Mouse (Mus musculus) thymus, postnatal 25 days (tissue): ENCODE data around the gene Hap1.

Experiments
- DNase-seq: peaks from one replicate; pipeline ENCODE4 v3.0.0; 2022

Gene Hap1

DNA sequence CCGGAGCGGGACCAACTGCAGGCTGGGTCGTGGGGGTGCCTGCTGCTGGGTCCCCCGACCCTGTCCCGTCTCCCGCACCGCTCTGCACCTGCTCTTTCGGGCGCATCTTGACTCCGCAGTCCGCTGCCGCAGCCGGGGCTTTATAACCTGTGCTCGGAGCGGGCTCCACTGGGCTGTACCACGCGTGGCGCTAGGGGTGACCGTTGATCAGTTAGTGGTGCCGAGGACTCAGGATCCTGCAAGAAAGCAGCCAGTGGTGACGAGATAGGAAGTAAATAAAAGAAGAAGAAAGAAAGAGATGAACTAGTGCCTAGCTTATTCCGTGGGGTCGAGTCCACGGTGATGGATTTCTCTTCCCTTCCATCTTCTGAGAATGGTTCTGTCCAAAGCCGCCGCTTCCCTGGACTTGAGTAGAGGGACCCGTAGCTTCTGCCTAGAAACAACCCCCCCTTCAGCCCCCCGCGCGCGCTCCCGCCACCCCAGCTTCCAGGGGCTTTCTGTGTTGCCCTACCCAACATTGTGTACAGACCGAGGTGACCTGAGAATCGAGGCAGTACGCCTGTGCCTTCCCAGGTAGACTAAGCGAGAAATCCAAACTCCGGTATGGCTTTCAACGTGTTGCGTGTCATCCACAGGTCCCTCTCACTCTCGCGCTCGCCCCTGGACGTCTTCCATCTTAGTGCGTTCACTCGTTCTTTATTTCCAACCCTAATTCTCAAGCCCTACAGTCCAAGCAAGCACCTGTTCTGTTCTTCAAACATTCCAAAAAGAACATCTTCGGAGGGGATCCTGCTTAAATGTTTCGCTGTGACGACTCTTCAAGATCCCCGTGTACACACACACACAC, at the start of gene Hap1:
Gene Hap1 (minus strand): TSS at position 157 of the 847 bp plus-strand sequence.
- peak; percentile 61 for DNase-seq

DNA sequence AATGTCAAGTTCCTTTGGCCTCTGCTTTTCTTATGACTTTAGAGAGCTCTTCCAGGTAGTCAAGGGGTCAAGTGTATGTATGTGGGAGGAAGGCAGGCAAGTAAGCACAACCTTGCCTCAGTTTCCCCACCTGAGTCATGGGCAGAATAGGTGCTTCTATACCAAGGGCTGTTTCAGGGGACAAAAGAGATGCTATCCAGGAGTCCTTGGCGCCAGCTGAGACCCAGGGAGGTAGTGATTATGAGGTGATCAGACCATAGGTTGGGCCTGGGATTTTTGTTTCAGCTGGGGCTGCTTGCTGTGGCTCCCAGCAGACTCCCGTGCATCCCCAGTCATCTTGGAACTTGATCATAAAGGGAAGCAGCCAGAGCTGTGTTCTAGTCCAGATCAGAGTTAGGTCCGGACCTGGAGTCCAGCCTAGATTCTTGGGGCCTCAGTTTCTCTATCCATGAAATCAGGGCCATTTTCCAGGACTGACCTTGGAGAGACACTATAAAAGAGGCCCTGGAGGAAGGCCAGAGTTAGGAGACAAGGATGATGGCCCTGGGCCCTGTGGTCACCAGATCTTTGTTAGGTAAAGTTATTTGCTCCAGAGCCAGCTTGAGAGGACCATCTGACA, 48.6 kb upstream of the Hap1 start:
- no peak for DNase-seq

DNA sequence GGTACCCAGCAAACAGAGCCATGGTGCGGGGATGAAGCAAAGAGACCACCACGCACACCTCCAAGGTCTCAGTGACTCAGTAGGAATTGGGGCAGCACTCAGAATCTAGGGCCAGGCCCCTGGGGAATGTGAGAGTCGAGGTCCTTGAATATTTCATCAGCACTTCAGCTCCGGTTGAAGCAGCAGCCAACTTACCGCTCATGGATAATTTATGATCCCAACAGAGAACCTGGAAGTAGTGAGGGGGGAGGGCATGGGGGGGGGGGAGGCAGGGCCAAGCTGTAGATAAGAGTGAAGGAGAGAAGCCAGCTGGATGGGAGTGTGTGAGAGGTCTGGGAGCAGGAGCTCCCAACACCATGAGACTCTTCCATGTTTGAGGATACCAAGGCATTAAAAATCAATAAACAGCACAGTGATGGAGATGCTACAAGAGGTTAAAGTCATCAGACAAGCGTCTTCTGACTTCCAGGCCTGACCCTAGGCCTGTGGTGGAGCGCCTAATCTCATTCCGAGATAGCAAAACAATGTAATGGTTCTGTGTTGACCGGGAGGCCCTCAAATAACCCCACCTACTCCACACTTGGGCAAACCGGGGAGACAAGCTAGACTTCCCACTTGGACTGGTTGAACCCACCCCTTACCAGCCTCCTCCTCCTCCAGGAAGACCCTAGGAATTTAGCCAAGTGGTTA, 47.7 kb upstream of the Hap1 start:
- no peak for DNase-seq

DNA sequence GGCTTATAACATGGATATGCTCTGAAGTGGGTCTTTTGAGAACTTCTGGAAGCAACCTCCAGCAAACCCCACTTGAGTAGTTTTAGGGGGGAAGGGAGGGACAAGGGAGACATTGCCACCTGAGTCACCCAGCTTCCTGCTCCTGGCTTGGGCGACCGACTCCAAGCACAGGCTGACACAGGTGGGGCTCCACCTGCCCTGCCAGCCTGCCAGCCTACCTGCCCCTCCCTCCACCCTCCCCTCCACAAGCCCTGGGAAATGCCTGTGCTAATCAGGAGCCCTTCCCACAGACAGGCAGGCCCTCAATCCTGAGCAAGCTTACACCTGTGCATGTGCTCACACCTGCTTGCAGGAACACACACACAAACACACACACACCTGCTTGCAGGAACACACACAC, 46.8 kb upstream of the Hap1 start:
- DNase-seq, result no peak

DNA sequence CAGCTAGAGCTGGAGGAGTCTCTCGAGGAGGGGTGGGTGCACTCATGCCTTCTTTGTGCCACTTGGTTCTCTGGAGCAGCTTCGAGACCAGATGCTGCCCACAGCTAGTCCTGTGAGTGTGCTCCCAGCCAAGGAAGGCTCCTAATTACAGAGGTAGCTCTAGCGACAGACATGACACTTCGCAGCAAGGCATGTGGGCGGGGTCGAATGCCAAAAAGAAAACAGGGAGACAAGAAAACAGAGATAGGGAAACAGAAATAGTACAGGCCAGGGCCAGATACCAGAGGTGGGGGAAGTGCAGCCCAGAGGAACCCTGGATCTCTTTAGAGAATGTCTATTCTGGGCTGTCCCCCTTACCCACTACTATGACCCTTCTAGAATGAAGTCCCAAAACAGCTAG, 46.3 kb upstream of the Hap1 start:
- DNase-seq, result no peak

DNA sequence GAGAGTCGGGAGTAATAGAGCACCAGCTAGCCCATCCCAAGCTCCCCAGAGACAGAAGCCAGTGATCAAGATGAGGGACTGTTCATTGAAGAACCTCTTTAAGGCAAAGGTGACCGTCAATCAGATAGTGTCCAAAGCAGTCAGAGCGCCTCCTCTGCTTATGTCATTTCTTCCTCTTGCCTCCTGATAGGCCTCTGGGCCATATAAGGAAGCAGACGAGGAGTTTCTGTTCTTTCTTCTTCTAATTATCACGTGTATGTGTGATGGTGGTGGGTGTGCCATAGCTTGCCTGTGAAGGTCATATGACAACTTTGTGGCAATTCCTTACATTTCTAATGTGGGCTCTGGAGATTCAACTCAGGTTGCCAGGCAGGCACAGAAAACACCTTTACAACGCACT, 44.9 kb upstream of the Hap1 start:
- no peak for DNase-seq

DNA sequence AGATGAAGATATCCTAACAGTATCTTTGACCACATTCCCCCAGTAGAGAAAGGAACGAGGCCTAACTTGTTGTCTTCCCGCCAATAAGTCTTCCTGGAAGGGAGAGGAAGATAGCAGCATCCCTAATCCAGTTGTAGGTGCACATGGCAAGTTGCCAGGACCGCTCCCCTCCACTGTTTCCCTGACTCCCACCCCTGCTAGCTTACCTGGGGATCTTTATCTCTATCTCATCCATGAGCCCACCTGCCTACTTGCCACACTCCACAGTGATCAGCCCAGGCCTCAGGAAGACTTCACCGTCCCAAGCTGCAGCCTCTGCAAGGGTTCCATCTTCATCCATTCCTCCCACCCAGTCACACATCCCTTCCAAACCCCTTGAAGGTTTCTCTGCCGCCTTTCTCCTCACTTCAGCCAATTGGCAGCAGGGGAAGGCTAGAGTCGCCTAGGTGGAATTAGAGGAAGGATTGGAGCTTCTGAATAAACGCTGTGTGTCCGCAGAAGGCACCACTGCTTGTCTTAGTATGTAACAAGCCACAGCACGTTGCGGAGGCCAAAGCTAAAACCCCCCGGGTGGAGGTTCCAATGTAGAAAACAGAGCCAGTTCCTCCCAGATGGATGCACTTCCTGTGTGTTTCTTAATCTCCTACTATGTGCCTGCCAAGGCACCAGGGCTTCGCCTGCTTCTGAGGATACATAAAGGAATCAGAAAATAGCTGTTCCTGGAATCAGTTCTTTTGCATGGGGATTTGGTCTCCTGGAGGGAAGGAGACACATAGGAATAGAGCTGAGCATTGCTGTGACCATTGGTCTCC, 44.0 kb upstream of the Hap1 start:
- DNase-seq, result no peak

DNA sequence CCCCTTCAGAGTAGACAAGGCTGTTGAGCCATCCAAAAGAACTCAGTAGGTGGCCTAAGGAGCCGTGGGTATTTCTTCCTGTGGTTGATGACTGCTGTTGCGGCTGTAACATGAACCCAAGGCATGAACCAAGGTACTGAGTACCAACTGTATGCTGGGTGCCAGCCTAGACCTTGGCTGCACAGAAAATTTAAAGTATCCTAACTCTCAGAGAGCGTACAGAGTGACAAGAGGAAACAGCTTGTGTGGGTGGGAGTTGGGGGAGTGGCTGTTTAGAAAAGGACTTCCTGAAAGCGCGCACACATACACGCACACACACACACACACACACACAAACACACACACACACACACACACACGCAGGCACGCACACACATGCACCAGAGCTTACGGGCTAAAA, 43.4 kb upstream of the Hap1 start:
- DNase-seq, result peak; percentile 56

DNA sequence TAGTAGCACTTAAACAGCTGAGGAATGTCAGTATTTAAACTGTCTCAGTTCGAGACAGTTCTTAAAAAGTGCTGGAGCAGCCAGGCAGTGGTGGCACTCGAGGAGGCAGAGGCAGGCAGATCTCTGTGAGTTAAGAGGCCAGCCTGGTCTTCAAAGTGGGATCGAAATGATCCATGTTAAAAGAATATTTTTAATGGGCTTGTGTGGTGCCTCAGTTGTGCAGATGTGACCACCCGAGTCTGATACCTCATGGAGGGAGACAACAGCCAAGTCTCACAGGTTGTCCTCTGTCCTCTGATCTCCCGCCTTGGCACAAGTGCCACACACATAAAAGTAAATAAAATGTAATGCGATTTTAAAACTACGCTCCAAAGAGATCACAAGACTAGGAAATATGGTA, 42.6 kb upstream of the Hap1 start:
- no peak for DNase-seq

DNA sequence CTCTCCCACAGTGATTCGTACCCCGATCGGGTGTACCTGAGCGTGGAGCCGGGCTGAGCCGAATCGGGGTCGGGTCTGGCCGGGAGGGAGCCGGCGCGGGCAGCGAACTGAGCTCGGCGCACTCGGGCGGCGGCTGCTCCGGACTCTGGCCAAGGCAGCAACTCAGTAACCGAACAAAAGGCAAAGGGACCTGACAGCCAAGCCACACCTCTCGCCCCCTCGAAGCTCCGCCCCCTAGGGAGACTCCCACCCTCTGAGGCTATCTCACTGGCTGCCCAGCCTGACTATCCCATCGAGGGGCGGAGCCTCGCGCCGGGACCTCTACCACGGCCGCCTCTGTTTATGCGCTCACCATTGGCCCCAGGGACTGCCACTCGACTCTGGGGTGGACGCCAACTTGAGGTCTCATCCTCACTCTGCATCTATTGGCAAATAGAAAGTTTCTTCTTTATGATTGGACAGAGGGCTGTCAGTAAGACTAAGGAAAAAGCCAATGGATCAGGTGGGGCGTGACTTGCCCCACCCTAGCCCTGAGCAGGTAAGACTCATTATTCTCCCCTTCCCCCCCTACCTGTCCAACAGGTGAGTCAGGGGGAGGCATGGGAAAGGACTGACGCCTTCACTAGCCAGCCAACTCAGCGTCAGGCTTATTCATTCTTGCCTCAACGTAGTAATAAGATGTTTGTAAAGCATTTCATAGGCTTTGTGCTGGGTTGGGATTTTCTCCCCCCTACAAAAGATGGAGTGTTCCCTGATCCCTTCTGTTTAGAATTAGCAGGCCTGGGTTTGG, 41.9 kb upstream of the Hap1 start, which contains the start of gene Jup:
Gene Jup (minus strand): TSS at position 164 of the 790 bp plus-strand sequence.
- peak; percentile 97 for DNase-seq

DNA sequence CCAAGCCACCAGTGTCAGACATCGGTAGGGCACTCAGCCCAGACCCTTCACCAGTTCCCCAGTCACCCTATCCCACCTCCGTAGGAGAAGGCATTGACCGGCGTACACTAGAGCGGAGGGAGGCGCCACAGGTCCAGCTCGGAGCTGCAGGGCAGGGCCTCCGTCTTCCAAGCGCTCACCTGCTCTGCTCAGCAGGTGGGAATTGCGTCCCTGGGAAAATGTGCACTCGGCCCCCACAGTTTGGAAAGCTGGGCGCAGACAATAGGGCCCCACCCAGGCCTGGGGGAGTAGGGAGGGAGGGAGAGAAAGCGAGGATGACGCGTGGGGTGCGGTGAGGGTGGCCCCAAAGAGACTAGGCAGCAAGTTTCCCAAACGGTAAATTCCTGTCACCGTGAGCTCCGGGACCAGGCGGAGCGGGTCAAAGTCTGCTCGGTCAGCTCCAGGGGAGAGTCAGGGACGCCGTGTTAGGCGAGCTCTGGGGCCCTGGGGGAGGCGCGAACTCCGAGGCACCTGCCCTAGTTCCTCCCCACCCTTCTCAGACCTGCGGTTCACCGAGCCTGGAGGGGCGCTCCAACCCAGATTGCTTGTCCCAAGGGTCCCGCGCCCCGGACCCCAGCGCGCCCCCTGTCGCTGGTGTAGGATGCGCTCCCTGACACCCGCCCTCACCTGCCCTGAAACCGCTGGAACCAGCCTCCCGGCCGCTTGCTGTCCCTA, 41.1 kb upstream of the Hap1 start:
- DNase-seq, result peak; percentile 72

DNA sequence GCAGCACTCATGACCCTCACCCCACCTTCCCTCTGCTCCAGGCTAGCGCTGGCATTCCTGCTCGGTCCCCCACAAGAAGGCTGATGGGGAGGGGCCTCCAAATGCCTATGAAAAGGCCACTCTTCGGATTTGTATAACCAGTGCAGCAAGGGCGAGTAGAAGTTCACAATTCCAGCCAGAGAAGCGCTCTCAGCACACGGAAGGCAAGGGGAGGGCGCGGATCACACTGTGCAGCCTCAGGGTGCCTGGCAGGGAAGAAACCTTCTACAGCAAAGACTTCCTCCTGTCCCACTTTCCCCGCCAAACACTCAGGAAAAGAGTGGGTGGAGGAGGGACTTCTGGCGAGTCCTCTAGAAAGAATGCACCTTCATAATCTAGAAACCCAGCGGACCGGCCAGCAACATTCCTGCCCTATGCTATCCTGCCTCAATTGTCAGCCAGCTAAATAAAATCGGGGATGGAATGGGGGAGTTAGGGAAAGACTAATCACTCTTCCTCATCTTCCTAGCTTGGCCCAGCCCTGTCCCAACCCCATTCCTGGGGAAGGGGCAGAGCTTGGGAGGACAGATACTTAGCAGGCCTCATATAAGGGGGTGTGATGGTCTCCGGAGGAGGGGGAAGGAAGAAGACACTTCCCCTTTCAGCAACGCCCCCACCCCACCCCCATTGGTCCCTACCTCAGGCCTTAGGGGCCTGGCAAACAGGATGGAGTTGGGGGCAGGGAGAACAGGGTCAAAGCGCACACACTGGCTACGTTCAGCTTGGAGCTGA, 40.1 kb upstream of the Hap1 start:
- no peak for DNase-seq

DNA sequence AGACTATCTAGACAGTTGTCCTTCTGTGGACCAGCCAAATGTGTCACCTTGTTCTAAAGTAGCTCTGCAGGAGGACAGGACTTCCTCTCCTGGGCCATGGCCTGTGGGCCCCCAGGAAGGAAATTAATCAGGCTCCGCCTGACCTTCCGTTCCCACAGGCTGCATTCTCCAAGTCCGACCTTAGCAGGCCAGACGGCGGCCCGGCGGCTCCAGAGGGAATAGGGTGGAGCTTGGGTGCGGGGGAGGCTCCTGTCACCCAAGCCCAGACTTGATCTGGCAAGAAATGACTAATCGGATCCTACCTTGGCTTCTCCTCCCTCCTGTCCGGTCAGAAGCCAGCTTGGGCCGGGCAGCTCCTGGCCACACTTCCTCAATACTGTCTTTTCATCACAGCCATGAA, 39.3 kb upstream of the Hap1 start:
- no peak for DNase-seq

DNA sequence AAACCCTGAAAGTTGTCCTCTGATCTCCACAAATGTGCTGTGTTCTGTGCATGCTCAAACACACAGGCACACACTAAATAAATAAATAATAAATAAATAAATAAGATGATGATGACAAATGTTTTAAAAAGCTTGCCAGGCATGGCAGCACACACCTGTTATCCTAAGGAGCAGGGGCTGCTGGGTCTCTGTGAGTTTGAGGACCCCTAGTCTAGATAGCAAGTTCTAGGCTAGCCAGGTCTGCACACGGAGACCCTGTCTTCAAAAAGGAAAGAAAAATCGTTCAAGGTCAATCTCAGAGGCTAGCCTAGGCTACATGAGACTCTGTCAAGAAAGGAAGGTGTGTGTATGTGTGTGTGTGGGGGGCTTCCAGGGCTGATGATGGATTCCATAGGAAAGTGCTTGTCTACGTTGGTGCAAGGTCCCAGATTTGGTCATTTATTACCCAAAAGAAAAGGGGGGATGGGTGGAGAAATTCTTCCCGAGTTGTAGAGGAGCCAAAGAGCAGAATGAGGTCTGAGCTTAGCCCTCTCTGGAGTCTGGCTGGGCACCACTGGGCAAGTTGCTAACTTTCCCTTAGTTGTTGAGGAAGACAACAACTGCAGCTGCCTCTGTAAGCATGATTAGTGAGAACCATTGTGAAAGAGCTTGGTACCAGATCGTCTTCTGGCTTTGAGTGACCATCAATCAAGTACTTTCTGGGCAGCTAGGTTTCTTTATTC, 38.6 kb upstream of the Hap1 start:
- no peak for DNase-seq

DNA sequence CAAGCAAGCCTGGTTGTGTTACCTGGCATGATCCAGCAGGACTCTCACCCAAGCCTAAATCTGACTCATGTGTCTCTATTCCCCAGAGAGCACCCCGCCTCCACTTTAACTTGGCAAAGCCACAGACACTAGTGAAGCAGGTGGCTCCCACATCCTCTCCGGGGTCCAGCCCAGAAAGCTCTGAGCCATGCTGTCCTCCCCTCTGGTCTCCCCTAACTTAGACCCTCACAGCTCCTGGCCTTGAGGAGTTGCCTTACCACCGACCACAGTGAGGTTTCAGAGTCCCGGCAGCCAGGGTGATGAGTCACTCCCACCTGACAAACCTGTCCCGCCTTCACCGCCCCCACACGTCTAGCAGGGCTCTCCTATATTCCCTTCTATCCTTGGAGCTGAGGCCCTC, 37.8 kb upstream of the Hap1 start:
- DNase-seq, result no peak

DNA sequence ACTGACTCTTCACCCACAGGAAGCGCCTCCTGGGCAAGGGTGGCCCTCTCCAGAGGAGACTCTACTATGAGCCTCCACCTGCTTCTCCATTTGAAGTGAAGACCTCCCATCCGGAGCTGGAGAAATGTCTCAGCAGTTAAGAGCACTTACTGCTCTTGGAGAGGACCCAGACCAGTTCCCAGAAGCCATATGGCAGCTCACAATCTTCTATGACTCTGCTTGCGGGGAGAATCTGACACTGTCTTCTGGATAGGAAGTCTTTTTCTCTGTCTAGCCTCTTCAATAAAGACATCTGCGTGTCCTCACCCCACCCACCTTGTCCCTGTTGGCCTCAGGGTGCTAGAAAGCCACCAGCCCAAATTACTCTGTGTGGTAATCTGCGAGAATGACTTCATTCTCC, 37.0 kb upstream of the Hap1 start:
- DNase-seq, result no peak

DNA sequence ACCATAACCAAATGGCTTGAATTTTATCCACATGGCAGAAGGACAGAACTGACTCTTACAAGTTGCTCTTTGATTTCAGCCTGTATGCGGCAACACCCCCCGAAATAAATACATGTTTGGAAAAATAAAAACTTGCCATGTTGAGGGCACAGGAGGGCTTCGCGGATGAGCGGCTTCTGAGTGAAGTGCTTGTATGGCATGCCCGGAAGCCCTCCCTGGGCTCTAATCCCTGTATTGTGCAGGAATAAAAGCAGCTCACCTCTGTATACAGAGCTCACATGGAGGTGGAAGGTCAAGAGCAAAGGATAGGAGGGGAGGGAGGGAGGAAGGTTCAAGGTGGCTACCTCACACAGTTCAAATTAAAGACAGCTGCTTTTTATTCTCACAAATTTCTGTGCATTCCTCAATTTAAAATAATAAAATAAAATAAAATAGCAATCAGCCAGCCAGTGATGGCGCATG, 36.0 kb upstream of the Hap1 start:
- DNase-seq, result no peak

DNA sequence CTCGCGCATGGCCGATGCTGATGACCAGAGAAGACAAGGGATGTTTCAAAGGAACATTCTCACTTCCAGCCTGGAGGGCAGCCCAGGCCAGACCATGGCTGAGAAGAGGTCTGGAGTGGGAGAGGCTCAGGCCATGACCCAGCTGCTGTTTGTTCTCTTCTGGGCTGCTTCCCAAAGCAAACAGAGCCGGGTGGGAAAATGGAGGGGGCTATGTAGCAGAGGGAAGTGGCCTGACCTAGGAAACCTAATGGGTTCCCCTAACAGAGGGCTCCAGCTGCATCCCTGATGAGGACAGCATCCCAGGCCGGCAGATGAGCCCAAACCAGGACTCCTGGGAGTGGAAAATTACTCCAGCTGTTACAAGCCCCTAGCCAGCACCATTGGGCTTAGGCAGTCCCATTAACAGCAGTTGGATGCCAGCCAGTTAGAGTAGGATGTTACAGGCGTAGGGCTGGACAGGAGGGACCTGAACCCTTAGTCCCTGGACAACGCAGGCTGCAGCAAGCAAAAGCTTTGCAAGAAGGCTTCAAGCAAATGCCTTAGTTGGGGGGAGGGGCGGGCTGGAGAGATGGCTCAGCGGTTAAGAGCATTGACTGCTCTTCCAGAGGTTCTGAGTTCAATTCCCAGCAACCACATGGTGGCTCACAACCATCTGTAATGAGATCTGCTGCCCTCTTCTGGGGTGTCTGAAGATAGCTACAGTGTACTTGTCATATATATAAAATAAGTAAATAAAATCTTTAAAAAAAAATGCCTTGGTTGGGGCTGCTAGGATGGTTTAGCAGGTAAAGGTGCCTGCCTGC, 35.4 kb upstream of the Hap1 start:
- no peak for DNase-seq

DNA sequence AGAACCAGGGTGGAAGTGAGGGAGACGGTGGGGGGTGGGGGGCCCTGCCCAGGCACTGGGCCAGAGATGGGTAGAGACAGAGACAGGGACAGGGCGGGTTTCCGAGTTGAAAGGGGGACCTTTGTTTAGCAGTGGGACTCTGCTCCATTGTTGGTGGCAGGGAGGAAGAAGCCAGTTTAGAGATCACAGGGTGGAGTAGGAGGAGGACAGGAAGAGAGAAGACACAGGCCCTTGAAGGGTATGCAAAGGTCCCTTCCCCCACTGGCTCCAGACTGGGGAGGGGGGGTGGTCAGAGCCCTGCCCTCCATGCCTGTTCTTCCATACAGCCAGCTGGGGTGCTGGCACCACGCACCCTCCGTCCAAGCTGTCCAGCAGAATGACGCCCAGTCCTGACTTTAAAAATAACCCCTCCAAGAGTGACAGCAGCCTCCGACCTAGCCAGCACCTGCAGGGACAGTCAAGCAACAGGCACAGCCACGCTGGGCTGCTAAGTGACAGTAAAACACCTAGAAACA, 34.1 kb upstream of the Hap1 start:
- no peak for DNase-seq
